Mouse (Mus musculus): ENCODE measurements around the gene Rgs14. TPM values are rescaled to one million over a fixed set of nuclear protein-coding genes. Genes with fewer than 3 reads are reported as not detected.
A peak's percentile ranks its signal among the peaks of the same experiment; 100 is the strongest.

Rgs14 gene
- polyA plus RNA-seq, 1 experiment from 2014 or later: 0.97 TPM

DNA sequence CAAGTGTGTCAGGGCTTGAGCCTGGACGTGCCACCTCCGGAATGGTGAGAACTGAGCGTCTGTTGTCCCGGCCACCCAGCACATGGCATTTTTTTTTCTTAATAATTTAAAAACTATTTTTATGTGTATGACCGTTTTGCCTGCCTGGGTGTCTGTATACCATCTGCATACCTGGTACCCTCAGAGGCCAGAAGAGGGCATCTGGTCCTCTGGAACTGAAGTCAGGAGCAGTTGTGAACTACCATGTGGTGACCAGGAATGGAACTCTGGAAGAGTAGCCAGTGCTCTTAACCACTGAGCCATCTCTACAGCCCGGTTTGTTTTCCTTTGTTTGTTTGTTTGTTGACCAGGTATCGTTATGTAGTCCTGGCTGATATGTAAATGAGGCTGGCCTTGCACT lies 1.1 kb upstream of the Rgs14 start:
- WGBS: 78% methylated on average over 7 of the region's 7 CpGs
- Histone ChIP-seq H3K9me3 (no peaks in the 10 kb centered on the region), H3K27ac (replicated peaks) (no peak overlapping the region), H3K4me1 (peaks cover 9% of the 10 kb centered on the region), H3K27me3 (replicated peaks; ENCODE audit: low read depth, poor library complexity, severe bottlenecking) (peaks cover 28% of the 10 kb centered on the region), H3K36me3 (replicated peaks) (no peaks in the 10 kb centered on the region), H3K4me3 (no peak overlapping the region)
- no peak for DNase-seq (ENCODE audit: low spot score)

DNA sequence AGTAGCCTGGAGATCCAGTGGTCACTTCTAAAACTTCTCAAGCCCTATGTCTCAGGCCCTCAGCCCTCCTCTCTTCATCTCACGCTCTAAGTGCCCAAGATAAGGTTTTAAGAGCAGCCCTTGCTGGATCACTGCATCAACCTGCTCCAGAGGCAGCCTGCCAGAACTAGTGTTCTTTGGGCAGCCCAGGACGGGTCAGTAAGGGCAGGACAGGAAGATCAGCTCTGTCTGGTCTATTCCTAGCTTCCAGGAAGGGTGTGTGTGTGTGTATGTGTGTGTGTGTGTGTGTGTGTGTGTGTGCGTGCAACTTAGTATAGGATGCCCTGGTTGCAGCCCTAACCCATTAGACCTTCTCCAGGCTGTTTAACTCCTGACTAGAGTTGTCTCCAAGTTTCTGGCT lies 702 bp downstream of the Rgs14 start:
- Histone ChIP-seq H3K4me3 (no peak overlapping the region), H3K27me3 (replicated peaks; ENCODE audit: low read depth, poor library complexity, severe bottlenecking) (peaks cover 46% of the 10 kb centered on the region), H3K9me3 (no peaks in the 10 kb centered on the region), H3K36me3 (replicated peaks) (no peaks in the 10 kb centered on the region), H3K27ac (replicated peaks) (no peak overlapping the region), H3K4me1 (peaks cover 9% of the 10 kb centered on the region)
- DNase-seq (ENCODE audit: low spot score): no peak
- WGBS: 68% methylated on average over 3 of the region's 3 CpGs

DNA sequence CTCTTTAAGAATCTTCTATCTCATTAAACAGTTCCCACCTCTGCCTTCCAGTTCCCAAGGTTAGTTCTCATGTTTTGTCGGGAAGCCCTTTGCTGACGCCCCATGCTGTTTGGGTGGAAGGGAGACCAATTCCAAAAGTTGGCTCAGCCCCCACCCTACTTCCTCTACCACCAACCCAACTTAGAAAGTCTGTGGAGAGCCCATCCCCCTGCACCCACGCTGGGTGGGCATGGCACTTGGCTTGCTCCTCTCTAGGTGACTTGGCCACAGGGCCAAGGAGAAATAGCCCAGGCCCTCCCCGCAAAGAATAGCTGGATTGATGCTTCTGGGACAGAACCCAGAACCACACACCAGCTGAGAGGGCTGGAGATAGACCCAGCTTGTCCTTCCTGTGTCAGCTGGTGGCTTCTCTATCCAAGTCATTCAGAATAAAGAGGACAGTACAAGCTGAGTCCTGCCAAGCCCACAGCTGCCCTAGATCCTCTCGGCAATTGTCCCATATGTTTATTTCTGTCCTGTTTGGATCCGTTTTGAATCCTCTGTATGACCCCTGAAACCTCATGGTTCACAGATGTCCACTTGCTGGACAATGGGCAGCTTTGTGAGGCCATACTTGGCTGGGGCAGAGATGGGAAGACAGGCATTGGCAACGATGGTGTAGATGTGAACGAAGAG lies 1.6 kb downstream of the Rgs14 start:
- Histone ChIP-seq H3K4me1 (peaks cover 9% of the 10 kb centered on the region), H3K9me3 (no peaks in the 10 kb centered on the region), H3K36me3 (replicated peaks) (no peaks in the 10 kb centered on the region), H3K27me3 (replicated peaks; ENCODE audit: low read depth, poor library complexity, severe bottlenecking) (peaks cover 54% of the 10 kb centered on the region), H3K4me3 (no peak overlapping the region), H3K27ac (replicated peaks) (no peak overlapping the region; the same call in 1 of the 2 replicates)
- no peak for DNase-seq (ENCODE audit: low spot score)
- WGBS: 58% methylated on average over 8 of the region's 8 CpGs

DNA sequence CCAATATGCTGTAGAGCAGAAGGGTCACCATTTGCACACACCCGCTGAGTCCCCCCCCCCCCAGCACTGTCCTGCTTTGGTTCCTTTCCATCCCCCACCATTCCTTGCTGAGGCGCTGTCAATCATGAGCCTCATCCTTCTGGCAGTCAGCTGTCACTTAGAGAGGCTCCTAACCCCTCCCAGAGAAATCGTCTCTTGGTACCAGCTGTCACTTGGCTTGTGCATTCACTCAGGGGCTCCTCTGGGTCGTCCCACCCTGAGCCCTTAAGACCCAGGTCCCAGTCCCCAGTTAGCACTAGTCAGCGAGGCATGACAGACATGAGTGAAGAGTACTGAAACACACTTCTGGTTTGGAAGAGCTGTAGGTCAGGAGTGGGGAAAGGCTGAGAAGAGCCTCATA lies 2.2 kb downstream of the Rgs14 start:
- H3K4me3 ChIP-seq: no peak overlapping the region
- 54% methylated on average over 5 of the region's 5 CpGs for WGBS
- peaks cover 54% of the 10 kb centered on the region for H3K27me3 ChIP-seq (replicated peaks; ENCODE audit: low read depth, poor library complexity, severe bottlenecking)
- no peak overlapping the region for H3K27ac ChIP-seq (replicated peaks)
- H3K9me3 ChIP-seq: no peaks in the 10 kb centered on the region
- H3K36me3 ChIP-seq (replicated peaks): no peaks in the 10 kb centered on the region
- DNase-seq (ENCODE audit: low spot score): no peak
- H3K4me1 ChIP-seq: peaks cover 9% of the 10 kb centered on the region

DNA sequence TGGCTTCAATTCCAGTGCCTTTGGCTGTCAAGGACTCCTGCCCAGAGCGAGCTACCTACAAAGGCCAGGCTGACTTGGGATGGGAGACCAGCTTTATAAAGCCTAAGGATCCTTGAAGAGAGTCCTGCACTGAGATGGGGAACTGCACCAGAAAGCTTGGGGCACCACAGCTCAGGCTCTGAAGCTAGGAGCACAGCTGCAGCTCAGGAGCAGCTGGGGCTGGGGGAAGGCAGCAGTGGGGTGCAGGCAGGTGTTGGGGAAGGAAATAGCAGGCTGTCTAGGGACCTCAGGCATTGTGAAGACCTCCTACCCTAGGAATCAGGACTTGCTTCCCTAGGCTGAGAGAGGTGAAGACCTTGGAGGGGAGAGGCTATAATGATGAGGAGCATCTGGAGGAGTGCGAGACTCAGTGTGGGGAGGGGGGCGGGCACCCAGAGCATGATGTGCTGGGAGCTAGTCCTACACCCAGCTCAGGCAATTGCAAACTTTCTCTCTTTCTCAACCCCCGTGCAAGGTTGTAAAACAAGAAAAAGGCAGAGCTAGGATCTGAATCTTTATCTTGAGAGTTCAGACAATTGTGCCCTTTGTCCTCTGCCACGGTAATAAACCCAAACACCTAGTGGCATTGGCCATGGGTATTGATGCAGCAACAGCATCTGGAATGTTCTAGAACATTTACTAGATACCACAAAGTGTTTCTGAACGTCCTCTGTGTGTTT lies 4.8 kb downstream of the Rgs14 start:
- Histone ChIP-seq H3K36me3 (replicated peaks) (no peaks in the 10 kb centered on the region), H3K27ac (replicated peaks) (no peak overlapping the region), H3K4me1 (peaks cover 19% of the 10 kb centered on the region), H3K27me3 (replicated peaks; ENCODE audit: low read depth, poor library complexity, severe bottlenecking) (peaks cover 77% of the 10 kb centered on the region), H3K9me3 (no peaks in the 10 kb centered on the region), H3K4me3 (no peak overlapping the region)
- 70% methylated on average over 6 of the region's 6 CpGs for WGBS
- DNase-seq (ENCODE audit: low spot score): no peak

DNA sequence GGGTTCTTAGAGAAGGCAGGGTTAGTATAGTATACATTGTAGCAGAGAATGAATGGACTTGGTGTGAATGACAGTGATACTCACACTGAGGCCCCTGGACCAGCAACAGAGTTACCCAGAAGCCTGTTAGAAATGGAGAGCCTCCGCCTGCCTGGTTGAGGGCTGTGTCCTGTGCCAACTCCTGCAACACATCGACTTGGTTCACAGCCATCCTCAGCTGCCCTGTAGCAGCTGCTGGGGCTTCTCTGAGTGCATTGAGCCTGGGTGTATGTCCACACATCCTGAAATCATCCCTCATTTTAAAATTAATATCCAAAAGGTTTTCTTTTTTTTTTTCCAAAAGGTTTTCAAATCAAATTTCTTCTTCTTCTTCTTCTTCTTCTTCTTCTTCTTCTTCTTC lies 6.3 kb downstream of the Rgs14 start:
- no peaks in the 10 kb centered on the region for H3K9me3 ChIP-seq
- H3K4me3 ChIP-seq: no peak overlapping the region
- no peak for DNase-seq (ENCODE audit: low spot score)
- H3K4me1 ChIP-seq: peaks cover 17% of the 10 kb centered on the region
- WGBS: 71% methylated on average over 2 of the region's 2 CpGs
- peaks cover 86% of the 10 kb centered on the region for H3K27me3 ChIP-seq (replicated peaks; ENCODE audit: low read depth, poor library complexity, severe bottlenecking)
- H3K36me3 ChIP-seq (replicated peaks): no peaks in the 10 kb centered on the region
- no peak overlapping the region for H3K27ac ChIP-seq (replicated peaks)

DNA sequence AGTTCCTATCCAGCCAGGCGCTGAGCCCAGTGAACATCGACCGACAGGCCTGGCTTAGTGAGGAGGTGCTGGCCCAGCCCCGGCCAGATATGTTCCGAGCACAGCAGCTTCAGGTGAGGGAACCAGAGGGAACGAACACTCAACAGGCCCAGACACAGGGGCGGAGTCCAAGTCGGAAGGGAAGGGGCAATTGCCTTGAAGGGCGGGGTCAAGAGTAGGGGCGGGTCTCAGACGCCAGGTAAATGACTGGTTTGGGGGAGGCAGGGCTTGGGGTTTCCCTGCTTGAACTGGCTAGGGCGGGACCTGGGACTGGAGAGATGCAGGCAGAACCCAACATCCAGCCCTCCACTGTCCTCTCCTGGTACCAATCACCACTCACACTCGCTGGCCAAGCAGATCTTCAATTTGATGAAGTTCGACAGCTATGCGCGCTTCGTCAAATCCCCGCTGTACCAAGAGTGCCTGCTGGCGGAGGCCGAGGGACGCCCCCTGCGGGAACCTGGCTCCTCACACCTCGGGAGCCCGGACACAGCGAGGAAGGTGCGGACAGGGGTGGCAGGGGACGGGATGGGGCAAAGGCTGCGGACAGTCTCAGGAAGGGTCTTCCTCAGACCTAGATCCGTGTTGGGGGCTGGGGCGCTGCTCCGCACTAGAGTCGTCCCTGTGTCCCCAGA lies 9.5 kb downstream of the Rgs14 start:
- peak overlapping the region; percentile 44 for H3K4me3 ChIP-seq
- 6% methylated on average over 32 of the region's 32 CpGs for WGBS
- peak; percentile 48 for DNase-seq (ENCODE audit: low spot score)
- H3K4me1 ChIP-seq: peaks cover 11% of the 10 kb centered on the region
- no peaks in the 10 kb centered on the region for H3K36me3 ChIP-seq (replicated peaks)
- peaks cover 90% of the 10 kb centered on the region for H3K27me3 ChIP-seq (replicated peaks; ENCODE audit: low read depth, poor library complexity, severe bottlenecking)
- H3K9me3 ChIP-seq: no peaks in the 10 kb centered on the region
- H3K27ac ChIP-seq (replicated peaks): no peak overlapping the region

DNA sequence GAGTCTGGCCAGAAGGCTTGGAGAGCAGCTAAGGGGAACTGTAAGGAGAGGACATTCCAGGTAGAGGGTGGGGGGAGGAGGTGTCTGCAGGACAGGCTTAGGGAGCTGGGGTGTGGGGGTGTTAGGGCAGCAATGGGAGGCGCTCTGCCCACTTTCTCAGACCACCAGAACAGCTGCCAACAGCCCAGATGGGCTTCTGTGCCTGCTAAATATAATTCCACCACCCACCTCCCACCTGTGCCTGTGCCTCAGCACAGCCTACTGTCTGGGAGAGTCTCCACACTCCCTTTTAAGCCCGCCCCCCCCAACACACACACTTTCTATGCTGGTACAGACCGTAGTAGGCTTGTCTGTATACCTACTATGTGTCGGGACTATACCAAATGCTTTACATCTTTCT lies 12.3 kb downstream of the Rgs14 start:
- 80% methylated on average over 4 of the region's 4 CpGs for WGBS
- no peak for DNase-seq (ENCODE audit: low spot score)
- H3K4me1 ChIP-seq: peaks cover 11% of the 10 kb centered on the region
- no peaks in the 10 kb centered on the region for H3K9me3 ChIP-seq
- H3K4me3 ChIP-seq: no peak overlapping the region
- H3K27me3 ChIP-seq (replicated peaks; ENCODE audit: low read depth, poor library complexity, severe bottlenecking): peaks cover 74% of the 10 kb centered on the region
- H3K36me3 ChIP-seq (replicated peaks): no peaks in the 10 kb centered on the region
- H3K27ac ChIP-seq (replicated peaks): no peak overlapping the region

DNA sequence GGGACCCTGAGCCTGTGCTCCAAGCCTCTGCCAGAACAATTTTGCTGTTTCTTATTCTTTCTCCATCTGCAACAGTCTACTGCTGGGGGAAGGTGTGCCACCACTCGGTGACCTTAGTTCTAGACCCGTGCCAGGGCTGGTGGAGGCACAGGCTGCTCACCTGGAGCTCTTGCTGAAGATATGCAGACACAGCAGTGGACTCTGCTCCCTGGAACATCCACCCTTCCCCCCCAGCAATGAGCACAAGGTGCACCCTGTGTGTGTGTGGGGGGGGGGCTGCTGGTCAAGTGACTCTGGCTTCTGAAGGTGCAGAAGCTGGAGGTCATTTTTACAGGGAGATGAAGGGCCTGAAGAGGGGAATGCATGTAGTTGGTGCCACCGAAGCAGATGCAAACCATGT lies 21.1 kb downstream of the Rgs14 start:
- Histone ChIP-seq H3K4me3 (no peak overlapping the region), H3K27me3 (replicated peaks; ENCODE audit: low read depth, poor library complexity, severe bottlenecking) (no peaks in the 10 kb centered on the region), H3K9me3 (no peaks in the 10 kb centered on the region), H3K4me1 (no peaks in the 10 kb centered on the region), H3K27ac (replicated peaks) (no peak overlapping the region), H3K36me3 (replicated peaks) (no peaks in the 10 kb centered on the region)
- DNase-seq (ENCODE audit: low spot score): no peak
- 86% methylated on average over 3 of the region's 3 CpGs for WGBS

DNA sequence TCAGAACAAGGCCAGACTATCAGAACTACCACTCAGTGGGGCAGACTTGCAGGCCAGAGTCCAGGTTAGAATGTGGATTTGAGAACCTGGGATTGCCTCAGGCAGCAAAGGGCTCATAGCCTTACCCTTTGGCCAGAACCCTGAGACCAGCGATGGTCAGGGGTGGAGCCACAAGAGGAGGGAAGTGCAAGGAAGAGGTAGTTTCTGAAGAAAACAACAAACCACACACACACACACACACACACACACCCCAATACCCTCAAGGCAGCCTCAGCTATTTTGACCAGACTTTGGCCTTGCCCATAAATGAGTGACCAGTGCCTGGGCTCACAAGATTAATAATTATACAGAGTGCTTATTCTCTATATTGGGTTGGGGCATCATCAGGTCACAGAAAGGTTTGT lies 22.1 kb downstream of the Rgs14 start:
- H3K4me3 ChIP-seq: no peak overlapping the region
- no peak overlapping the region for H3K27ac ChIP-seq (replicated peaks)
- WGBS: 82% methylated on average over 1 of the region's 1 CpGs
- H3K27me3 ChIP-seq (replicated peaks; ENCODE audit: low read depth, poor library complexity, severe bottlenecking): no peaks in the 10 kb centered on the region
- no peaks in the 10 kb centered on the region for H3K9me3 ChIP-seq
- no peak for DNase-seq (ENCODE audit: low spot score)
- no peaks in the 10 kb centered on the region for H3K36me3 ChIP-seq (replicated peaks)
- peaks cover 5% of the 10 kb centered on the region for H3K4me1 ChIP-seq

DNA sequence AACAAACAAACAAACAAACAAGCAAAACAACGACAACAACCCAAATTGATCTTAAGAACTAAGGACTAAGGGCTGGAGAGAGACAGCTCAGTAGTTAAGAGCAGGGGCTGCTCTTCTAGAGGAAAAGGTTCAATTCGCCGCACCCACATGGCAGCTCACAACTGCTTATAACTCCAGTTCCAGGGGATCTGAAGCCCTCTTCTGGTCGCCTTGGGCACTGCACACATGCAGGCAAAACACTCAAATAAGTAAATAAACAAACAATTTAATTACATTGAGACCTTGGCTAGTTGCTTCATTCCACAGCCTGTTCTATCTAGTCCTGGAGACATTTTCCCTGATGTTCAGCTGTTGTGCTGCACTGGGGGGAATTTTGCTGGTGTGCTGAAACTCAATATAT lies 23.4 kb downstream of the Rgs14 start:
- Histone ChIP-seq H3K27ac (replicated peaks) (no peak overlapping the region), H3K9me3 (no peaks in the 10 kb centered on the region), H3K4me3 (no peak overlapping the region), H3K27me3 (replicated peaks; ENCODE audit: low read depth, poor library complexity, severe bottlenecking) (0 out of 2 replicates have a peak, but pooled peaks cover 2% of the 10 kb centered on the region), H3K4me1 (peaks cover 5% of the 10 kb centered on the region), H3K36me3 (replicated peaks) (no peaks in the 10 kb centered on the region)
- 66% methylated on average over 4 of the region's 4 CpGs for WGBS
- DNase-seq (ENCODE audit: low spot score): no peak

DNA sequence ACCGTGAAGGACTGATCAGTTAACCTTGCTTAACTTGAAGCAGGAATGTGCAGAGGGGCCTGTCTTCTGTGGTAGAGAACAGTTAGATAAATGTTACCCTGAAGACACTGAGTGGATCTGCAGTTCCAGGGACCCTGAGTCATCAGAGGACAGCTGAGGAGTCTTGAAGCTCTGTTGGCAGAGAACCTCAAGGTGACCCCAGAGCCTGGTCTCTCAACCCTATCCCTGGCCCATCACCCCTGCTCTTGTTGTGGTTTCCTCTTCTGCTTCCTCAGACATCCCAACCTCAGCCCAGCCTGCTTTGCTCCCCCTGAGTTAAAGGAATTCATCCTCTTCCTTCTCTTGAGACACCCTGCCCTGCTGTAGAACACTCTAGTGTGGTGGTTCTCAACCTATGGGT lies 28.6 kb downstream of the Rgs14 start, which contains the start of gene Slc34a1:
Gene Slc34a1, plus strand, starts transcription at position 100 of the 400 bp plus-strand sequence.
- peaks cover 8% of the 10 kb centered on the region for H3K4me1 ChIP-seq
- no peak within 1 kb of the TSS for H3K4me3 ChIP-seq
- H3K27me3 ChIP-seq (replicated peaks; ENCODE audit: low read depth, poor library complexity, severe bottlenecking): peaks cover 19% of the 10 kb centered on the region; the same call in 1 of the 2 replicates
- H3K9me3 ChIP-seq: no peaks in the 10 kb centered on the region
- H3K27ac ChIP-seq (replicated peaks): no peak within 1 kb of the TSS
- 89% methylated on average over 1 of the region's 1 CpGs for WGBS
- no peaks in the 10 kb centered on the region for H3K36me3 ChIP-seq (replicated peaks)
- no peak for DNase-seq (ENCODE audit: low spot score)
